Mouse (Mus musculus) embryonic fibroblast, embryonic 13.5 days (primary cell): ENCODE measurements around the gene Tmco4.

Experiments
- CTCF ChIP-seq: IDR thresholded peaks from 2 replicates; pipeline ENCODE4 v1.5.1; 2011; ENCODE audit warnings: mild to moderate bottlenecking, control low read depth, low read length, moderate library complexity, borderline replicate concordance; ENCODE audit not compliant: insufficient read depth
- POLR2A ChIP-seq: IDR thresholded peaks from 2 replicates; pipeline ENCODE4 v1.6.1; 2011; ENCODE audit warnings: low read depth, mild to moderate bottlenecking, control low read depth, low read length, moderate library complexity

GRCm38 (mm10) chr4:138962719-138963118 is 10.0 kb upstream of the Tmco4 start:
- no peak for TF ChIP-seq CTCF
- TF ChIP-seq POLR2A, result no peak
